Mouse (Mus musculus) gastrocnemius, postnatal 10 days (tissue): ENCODE data around the gene 9130019O22Rik. TPM values are rescaled to one million over a fixed set of nuclear protein-coding genes. Genes with fewer than 3 reads are reported as not detected.
"Not testable (repeated sequence)": the region's sequence is repeated elsewhere in the genome, so short reads cannot be mapped to it uniquely, and the experiment has no call there.

ENCODE experiments used
- DNase-seq: peaks from one replicate; pipeline ENCODE4 v3.0.0; 2021; ENCODE audit warnings: mixed read lengths
- total RNA-seq, 2 experiments: library from RNA; stranded (reverse); gene quantifications; 2 replicates each; pipeline ENCODE4 v1.2.3; 2021

9130019O22Rik gene
- total RNA-seq, 2 experiments from 2014 or later: 1.7 to 2.7 TPM

GRCm38 (mm10) chr7:127341861-127342260 lies 45.1 kb downstream of the 9130019O22Rik start:
- not testable (repeated sequence) for DNase-seq

DNA sequence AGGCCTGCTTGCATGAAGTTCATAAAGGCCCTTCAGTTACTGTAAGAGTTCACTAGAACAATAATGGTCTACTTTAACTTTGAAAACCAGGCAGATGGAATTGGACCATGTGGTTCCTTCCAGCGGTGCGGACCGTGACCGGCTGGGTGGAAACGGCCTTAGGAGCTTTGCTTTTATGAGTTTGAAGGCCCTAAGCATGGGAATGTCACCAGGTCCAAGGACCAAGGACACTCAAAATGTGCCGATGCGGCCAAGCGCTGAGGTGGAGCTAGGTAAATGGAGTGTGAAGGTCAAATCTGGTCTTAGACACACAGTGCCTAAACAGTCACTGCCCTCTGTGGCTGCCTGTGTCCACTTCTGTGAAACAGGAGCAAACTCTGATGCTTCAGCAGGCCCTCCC lies 45.6 kb downstream of the 9130019O22Rik start:
- DNase-seq: no peak

DNA sequence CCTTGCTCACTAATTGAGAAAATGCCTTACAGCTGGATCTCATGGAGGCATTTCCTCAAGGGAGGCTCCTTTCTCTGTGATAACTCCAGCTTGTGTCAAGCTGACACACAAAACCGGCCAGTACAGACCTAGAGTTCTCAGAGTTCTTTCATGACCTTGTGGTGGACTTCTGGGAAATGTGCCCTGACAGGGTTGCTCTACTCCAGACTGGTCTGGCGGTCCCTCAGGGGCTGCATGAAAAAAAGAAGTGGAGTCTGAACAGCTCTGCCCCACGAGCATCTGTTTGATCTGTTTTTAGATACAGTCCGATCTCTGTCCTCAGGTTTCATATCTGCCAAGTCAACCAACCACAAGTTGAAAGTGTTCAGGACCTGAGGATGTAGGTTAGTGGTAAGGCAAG lies 49.3 kb downstream of the 9130019O22Rik start:
- DNase-seq: no peak

DNA sequence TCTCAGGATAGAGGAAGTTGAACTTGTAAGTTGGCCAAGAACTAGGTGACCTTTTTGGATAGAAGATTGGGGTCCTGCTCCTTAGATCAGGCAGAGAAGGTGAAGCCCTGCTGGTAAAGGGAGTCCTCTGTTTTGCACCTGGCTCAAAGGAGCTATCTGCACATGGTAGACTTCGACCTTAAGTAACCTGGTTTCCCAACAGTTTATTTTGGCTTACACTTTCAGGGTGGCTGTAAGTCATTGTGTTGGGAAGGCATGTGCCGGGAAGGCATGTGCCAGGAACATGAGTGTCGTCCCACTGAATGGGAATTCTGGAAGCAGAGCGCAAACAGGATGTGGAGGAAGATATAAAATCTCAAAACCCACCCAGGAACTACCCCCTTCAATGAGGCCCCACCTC lies 51.4 kb downstream of the 9130019O22Rik start:
- no peak for DNase-seq

GRCm38 (mm10) chr7:127333240-127333639 lies 53.7 kb downstream of the 9130019O22Rik start:
- DNase-seq: no peak

Other genes with a start within 250 kb of the 9130019O22Rik start
- gene Spn, start 249.3 kb downstream of the 9130019O22Rik start, total RNA-seq: under 1 TPM; 0.16 to 0.86 TPM
- gene Cd2bp2, start 191.1 kb downstream of the 9130019O22Rik start, total RNA-seq: 10 to 100 TPM; 36.7 to 41.1 TPM
- 10 to 100 TPM; 38.6 to 45.1 TPM for gene Tbc1d10b, start 178.7 kb downstream of the 9130019O22Rik start, total RNA-seq
- gene Mylpf, start 178.3 kb downstream of the 9130019O22Rik start, total RNA-seq: over 10,000 TPM; 46,059 to 51,168 TPM
- 1 to 10 TPM; 5.5 to 7.3 TPM for gene Zfp553, start 154.1 kb downstream of the 9130019O22Rik start, total RNA-seq
- 1 to 10 TPM; 6.9 to 7.5 TPM for gene Sept1, start 154.0 kb downstream of the 9130019O22Rik start, total RNA-seq
- gene Zfp771, start 142.9 kb downstream of the 9130019O22Rik start, total RNA-seq: 10 to 100 TPM; 18.6 to 20.9 TPM
- 10 to 100 TPM; 33.9 to 38.6 TPM for gene Dctpp1, start 126.5 kb downstream of the 9130019O22Rik start, total RNA-seq
- gene Sephs2, start 113.1 kb downstream of the 9130019O22Rik start, total RNA-seq: 10 to 100 TPM; 19.5 to 20.5 TPM
- gene Itgal, start 90.9 kb downstream of the 9130019O22Rik start, total RNA-seq: 1 to 10 TPM in 1 of 2 experiments, under 1 TPM in 1; 0.75 to 1.5 TPM
- gene Zfp768, start 41.6 kb downstream of the 9130019O22Rik start, total RNA-seq: 10 to 100 TPM; 23.0 to 28.7 TPM
- gene Zfp747, start 11.1 kb downstream of the 9130019O22Rik start, total RNA-seq: 1 to 10 TPM; 3.6 to 5.1 TPM
- gene E430018J23Rik, start 6.5 kb upstream of the 9130019O22Rik start, total RNA-seq: 1 to 10 TPM; 2.9 to 3.7 TPM
- gene Zfp764, start 19.7 kb upstream of the 9130019O22Rik start, total RNA-seq: 1 to 10 TPM; 2.8 to 4.3 TPM
- gene Zfp688, start 34.9 kb upstream of the 9130019O22Rik start, total RNA-seq: 1 to 10 TPM; 3.2 to 4.5 TPM
- 1 to 10 TPM; 1.8 to 1.9 TPM for gene Zfp689, start 62.0 kb upstream of the 9130019O22Rik start, total RNA-seq
- 10 to 100 TPM; 16.2 to 25.3 TPM for gene Prr14, start 72.4 kb upstream of the 9130019O22Rik start, total RNA-seq
- 10 to 100 TPM; 29.5 to 35.8 TPM for gene Fbrs, start 92.0 kb upstream of the 9130019O22Rik start, total RNA-seq
- 10 to 100 TPM; 56.8 to 66.1 TPM for gene Srcap, start 124.8 kb upstream of the 9130019O22Rik start, total RNA-seq
- 10 to 100 TPM; 10.3 to 10.5 TPM for gene Gm42715, start 132.4 kb upstream of the 9130019O22Rik start, total RNA-seq
- gene Tmem265, start 174.2 kb upstream of the 9130019O22Rik start, total RNA-seq: not detected
- gene Phkg2, start 186.2 kb upstream of the 9130019O22Rik start, total RNA-seq: 10 to 100 TPM; 13.3 to 17.6 TPM
- gene Ccdc189, start 201.4 kb upstream of the 9130019O22Rik start, total RNA-seq: 1 to 10 TPM; 1.7 to 3.2 TPM
- gene Rnf40, start 201.6 kb upstream of the 9130019O22Rik start, total RNA-seq: 10 to 100 TPM; 26.9 to 37.8 TPM
- gene Zfp629, start 228.6 kb upstream of the 9130019O22Rik start, total RNA-seq: 10 to 100 TPM in 1 of 2 experiments, 1 to 10 TPM in 1; 9.2 to 14.7 TPM